Mouse (Mus musculus) CH12.LX (cell line): ENCODE results near the gene Anxa4.

Source experiments
- CTCF ChIP-seq, 2 experiments: IDR thresholded peaks in 1 of 2; conservative IDR thresholded peaks in 1 of 2; 2 replicates each; pipeline ENCODE4 v1.5.1; 2011 to 2012; ENCODE audit warnings: low read depth in 2 of 2, low read length in 2 of 2, improper control_type of control experiment in 1 of 2, inconsistent platforms in 1 of 2, mild to moderate bottlenecking in 1 of 2, moderate library complexity in 1 of 2
- HCFC1 ChIP-seq: IDR thresholded peaks from 2 replicates; pipeline ENCODE4 v1.6.1; 2012; ENCODE audit warnings: low read depth, mild to moderate bottlenecking, inconsistent platforms, low read length, improper control_type of control experiment
- MEF2A ChIP-seq: IDR thresholded peaks from 2 replicates; pipeline ENCODE4 v1.6.1; 2014; ENCODE audit warnings: low read depth, mild to moderate bottlenecking, inconsistent platforms, low read length, improper control_type of control experiment, borderline replicate concordance
- MYC ChIP-seq: IDR thresholded peaks from 2 replicates; pipeline ENCODE4 v1.6.1; 2011; ENCODE audit warnings: low read depth, mild to moderate bottlenecking, improper control_type of control experiment, low read length
- POLR2A ChIP-seq: IDR thresholded peaks from 2 replicates; pipeline ENCODE4 v1.6.1; 2011; ENCODE audit warnings: low read depth, mild to moderate bottlenecking, improper control_type of control experiment, low read length

DNA sequence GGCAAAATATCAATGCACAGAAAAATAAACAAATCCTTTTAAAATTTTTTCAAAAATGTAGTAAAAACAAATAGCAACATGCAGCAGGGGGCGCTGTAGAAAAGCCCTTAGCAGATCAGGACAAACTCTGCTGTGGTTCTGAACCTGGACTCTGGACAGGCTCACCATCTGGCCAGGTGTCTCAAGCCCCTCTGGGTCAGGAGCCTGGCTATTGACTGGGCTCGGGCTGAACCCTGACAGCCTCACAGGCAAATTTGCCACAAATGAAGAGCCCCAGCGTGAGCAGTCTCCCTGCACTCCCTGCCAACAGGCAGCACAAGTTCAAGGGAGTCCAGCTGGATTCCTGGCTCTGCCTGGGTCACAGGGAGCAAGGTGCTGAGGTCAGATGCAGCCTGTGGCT lies 20.0 kb upstream of the Anxa4 start:
- TF ChIP-seq POLR2A (no peak), MYC (no peak), MEF2A (0 out of 2 replicates have a peak, but pooled peaks have one; percentile 3), HCFC1 (no peak), CTCF (conservative IDR thresholded peaks at IDR 0.05 in 1 of 2, IDR thresholded peaks at IDR 0.05 in 1 of 2; ENCODE audit: low read depth in 2 of 2, low read length in 2 of 2) (peak; percentile 48 to 76; a peak in 3 of 4 replicates)
